Mouse (Mus musculus) limb, embryonic 11.5 days (tissue): ENCODE measurements around the gene Zfp644. TPM values are rescaled to one million over a fixed set of nuclear protein-coding genes. Genes with fewer than 3 reads are reported as not detected.

Experiments used
- ATAC-seq: fragments of 200-750 bp; cut with Nextera tagmentation; 2 replicates; pipeline ENCODE4 v1.8.0; 2017; ENCODE audit warnings: low read depth; ENCODE audit not compliant: insufficient number of reproducible peaks, low FRiP score, low TSS enrichment
- DNase-seq: peaks from one replicate; pipeline ENCODE4 v3.0.0-alpha.2; 2015; ENCODE audit warnings: low spot score
- H3K27ac ChIP-seq: fragments of 300-500 bp; sonication (generic); replicated peaks from 2 replicates; pipeline ENCODE4 v1.5.1; 2014; ENCODE audit warnings: low read depth, mild to moderate bottlenecking, low read length
- H3K27me3 ChIP-seq: fragments of 300-500 bp; sonication (generic); 2 replicates; pipeline ENCODE4 v1.6.1; 2014; ENCODE audit warnings: mild to moderate bottlenecking, low read length, mixed read lengths; ENCODE audit not compliant: control insufficient read depth, insufficient read depth
- H3K36me3 ChIP-seq: fragments of 300-500 bp; sonication (generic); 2 replicates; pipeline ENCODE4 v1.6.1; 2014; ENCODE audit warnings: mild to moderate bottlenecking, low read length, moderate library complexity, mixed read lengths; ENCODE audit not compliant: control insufficient read depth, insufficient read depth
- H3K4me1 ChIP-seq: fragments of 300-500 bp; sonication (generic); 2 replicates; pipeline ENCODE4 v1.6.1; 2014; ENCODE audit warnings: low read length, mixed read lengths; ENCODE audit not compliant: control insufficient read depth, insufficient read depth
- H3K4me2 ChIP-seq: fragments of 300-500 bp; sonication (generic); 2 replicates; pipeline ENCODE4 v1.6.1; 2014; ENCODE audit warnings: low read depth, mild to moderate bottlenecking, moderate library complexity; ENCODE audit not compliant: severe bottlenecking
- H3K4me3 ChIP-seq: fragments of 300-500 bp; sonication (generic); 2 replicates; pipeline ENCODE4 v1.5.1; 2014; ENCODE audit warnings: low read depth, low read length
- H3K9ac ChIP-seq: fragments of 300-500 bp; sonication (generic); 2 replicates; pipeline ENCODE4 v1.6.1; 2014; ENCODE audit warnings: mild to moderate bottlenecking, low read length
- H3K9me3 ChIP-seq: fragments of 300-500 bp; sonication (generic); 2 replicates; pipeline ENCODE4 v1.6.1; 2016; ENCODE audit warnings: low read length; ENCODE audit not compliant: control insufficient read depth
- WGBS: fragments of 180-500 bp; shearing (Covaris S2); extraction: QIAGEN DNeasy Blood & Tissue Kit; methylation state at CpG from one replicate; pipeline ENCODE4 v1.1.7; 2014; 5-methylcytosine and 5-hydroxymethylcytosine counted together
- polyA plus RNA-seq: library from polyadenylated mRNA; unstranded; fragments of >200 nt; fragmentation: Nextera tagmentation; extraction: Ambion mirVana; gene quantifications from 2 replicates; pipeline ENCODE4 v1.2.1, GENCODE M21; 2014

Zfp644 gene
- polyA plus RNA-seq, 1 experiment from 2014 or later: 90.7 TPM

DNA sequence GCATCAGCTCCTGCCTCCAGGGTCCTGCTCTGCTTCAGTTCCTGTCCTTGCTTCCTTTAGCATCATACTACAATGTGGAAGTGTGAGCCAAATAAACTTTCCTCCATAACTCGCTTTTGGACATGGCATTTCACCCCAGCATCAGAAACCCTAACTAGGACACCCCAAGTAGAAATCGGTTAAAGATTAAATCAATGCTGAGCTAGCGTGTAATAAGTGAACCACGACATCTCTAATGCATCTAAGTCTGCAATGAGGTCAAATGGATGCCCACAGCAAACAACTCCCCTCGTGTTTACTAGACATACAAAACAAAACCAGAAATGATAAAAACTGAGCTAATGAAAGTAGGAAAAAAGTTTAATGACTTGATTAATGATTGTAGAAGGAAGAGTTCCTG, 92.7 kb downstream of the Zfp644 start:
- Histone ChIP-seq H3K9me3 (no peaks in the 10 kb centered on the region), H3K4me3 (no peak overlapping the region), H3K27me3 (no peaks in the 10 kb centered on the region), H3K27ac (no peak overlapping the region), H3K9ac (no peak overlapping the region), H3K4me1 (no peaks in the 10 kb centered on the region), H3K4me2 (no peak overlapping the region), H3K36me3 (no peaks in the 10 kb centered on the region)
- no peak for ATAC-seq
- 91% methylated on average over 5 of the region's 5 CpGs for WGBS
- DNase-seq: no peak

DNA sequence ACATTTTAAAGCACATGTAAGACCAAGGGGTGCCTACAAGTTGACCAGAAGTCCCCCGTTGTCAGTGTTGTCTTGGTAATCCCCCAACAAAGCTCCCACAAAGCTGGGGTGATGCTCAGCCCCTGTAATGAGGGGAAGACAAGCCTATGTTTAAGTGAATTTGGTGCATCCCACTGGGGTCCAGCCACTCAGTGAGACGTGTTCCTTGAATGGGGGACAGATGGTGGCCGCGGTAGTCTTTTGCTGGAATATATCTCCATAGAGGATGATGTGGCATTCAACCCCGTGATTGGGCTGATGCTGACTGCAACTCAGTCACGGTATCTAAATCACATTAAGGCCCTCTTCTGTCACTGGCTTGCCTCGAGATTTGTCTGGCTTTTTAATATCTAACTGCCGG, 97.6 kb downstream of the Zfp644 start:
- no peak for ATAC-seq
- no peak overlapping the region for H3K4me3 ChIP-seq
- no peaks in the 10 kb centered on the region for H3K4me1 ChIP-seq
- H3K4me2 ChIP-seq: no peak overlapping the region
- no peaks in the 10 kb centered on the region for H3K9me3 ChIP-seq
- no peaks in the 10 kb centered on the region for H3K27me3 ChIP-seq
- no peak overlapping the region for H3K9ac ChIP-seq
- no peak overlapping the region for H3K27ac ChIP-seq
- H3K36me3 ChIP-seq: peaks cover 3% of the 10 kb centered on the region; the same call in 1 of the 2 replicates
- DNase-seq: no peak
- whole genome bisulfite sequencing: 91% methylated on average over 8 of the region's 8 CpGs

DNA sequence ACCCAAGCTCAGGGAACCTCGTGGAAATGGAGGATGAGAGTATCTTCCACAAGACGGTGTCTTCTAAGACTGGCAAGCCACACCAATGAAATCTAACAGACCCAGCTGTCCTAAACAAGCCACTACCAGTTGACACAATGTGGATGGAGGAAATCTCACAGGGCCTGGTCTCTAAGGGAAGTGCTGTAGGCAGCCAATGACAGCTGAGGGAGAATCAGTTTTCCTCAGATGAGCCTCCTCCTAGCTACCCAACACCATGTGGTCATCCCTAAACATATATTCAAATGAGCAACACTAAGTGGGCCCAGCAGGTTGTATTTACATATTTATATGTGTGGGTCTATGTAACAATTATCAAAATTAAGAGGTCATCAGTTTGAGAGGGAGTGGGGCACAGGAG, 99.6 kb downstream of the Zfp644 start:
- no peaks in the 10 kb centered on the region for H3K27me3 ChIP-seq
- peaks cover 3% of the 10 kb centered on the region; the same call in 1 of the 2 replicates for H3K36me3 ChIP-seq
- no peaks in the 10 kb centered on the region for H3K4me1 ChIP-seq
- 85% methylated on average over 2 of the region's 2 CpGs for WGBS
- ATAC-seq (no peak), DNase-seq (no peak)
- no peak overlapping the region for H3K4me3 ChIP-seq
- no peak overlapping the region for H3K27ac ChIP-seq
- no peak overlapping the region for H3K4me2 ChIP-seq
- H3K9ac ChIP-seq: no peak overlapping the region
- no peaks in the 10 kb centered on the region for H3K9me3 ChIP-seq

DNA sequence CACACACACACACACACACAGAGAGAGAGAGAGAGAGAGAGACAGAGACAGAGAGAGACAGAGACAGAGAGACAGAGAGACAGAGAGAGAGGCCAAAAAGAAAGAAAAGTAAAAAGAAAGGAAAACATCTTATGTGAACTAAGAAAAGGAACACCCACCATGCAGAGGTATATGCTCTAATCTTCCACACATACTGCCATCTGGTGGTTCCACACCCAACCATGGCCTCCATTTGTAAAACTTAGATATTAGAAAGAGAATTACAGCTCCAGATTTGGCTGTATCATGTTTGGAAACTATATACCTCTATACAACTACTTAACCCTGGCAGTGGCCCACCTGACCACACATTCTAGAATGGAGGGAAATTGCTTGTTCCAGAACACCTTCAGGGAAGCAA, 102.7 kb downstream of the Zfp644 start:
- H3K27ac ChIP-seq: no peak overlapping the region
- no peak overlapping the region for H3K9ac ChIP-seq
- H3K4me3 ChIP-seq: no peak overlapping the region
- DNase-seq (no peak), ATAC-seq (no peak)
- H3K27me3 ChIP-seq: no peaks in the 10 kb centered on the region
- no peaks in the 10 kb centered on the region for H3K9me3 ChIP-seq
- H3K4me1 ChIP-seq: no peaks in the 10 kb centered on the region
- H3K36me3 ChIP-seq: peaks cover 3% of the 10 kb centered on the region; the same call in 1 of the 2 replicates
- no peak overlapping the region for H3K4me2 ChIP-seq

DNA sequence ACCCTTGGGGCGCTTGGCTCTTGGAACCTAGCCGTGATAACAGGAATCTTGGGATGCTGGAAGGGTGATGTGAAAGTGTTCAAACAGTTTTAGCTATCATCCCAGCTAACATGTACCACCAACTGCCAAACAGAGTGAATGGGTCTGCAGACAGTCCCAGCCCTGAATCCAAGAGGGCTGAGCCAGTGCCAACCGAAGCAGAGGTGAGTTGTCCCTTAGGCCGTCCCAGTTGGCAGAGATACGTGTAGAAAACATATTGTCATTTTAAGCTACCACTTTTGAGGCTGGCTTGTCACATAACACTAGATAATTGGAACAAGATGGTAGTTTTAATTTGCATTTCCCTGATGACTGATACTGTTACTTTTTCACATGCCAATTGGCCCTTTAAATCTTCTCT, 106.4 kb downstream of the Zfp644 start:
- ATAC-seq (no peak), DNase-seq (no peak)
- no peaks in the 10 kb centered on the region for H3K9me3 ChIP-seq
- 83% methylated on average over 5 of the region's 5 CpGs for WGBS
- no peaks in the 10 kb centered on the region for H3K4me1 ChIP-seq
- no peak overlapping the region for H3K27ac ChIP-seq
- H3K9ac ChIP-seq: no peak overlapping the region
- no peaks in the 10 kb centered on the region for H3K27me3 ChIP-seq
- H3K36me3 ChIP-seq: peaks cover under 1% of the 10 kb centered on the region; the same call in 1 of the 2 replicates
- H3K4me2 ChIP-seq: no peak overlapping the region
- no peak overlapping the region for H3K4me3 ChIP-seq

DNA sequence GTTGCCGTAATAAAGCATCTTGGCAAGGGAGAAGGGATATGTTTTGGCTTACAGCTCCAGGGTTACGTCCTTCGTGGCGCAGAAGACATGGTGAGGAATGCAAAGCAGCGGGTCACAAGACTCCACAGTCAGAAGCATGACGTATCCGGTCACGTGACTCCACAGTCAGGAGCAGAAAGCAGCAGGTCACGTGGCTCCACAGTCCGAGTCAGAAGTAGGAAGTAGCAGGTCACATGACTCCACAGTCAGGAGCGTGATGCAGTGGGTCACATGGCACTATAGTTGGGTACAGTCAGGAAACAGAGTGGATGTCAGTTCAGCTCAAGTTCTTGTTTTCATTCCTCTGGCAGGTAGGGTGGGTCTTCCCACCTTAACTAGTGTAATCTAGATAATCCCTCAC, 107.4 kb downstream of the Zfp644 start:
- Histone ChIP-seq H3K4me1 (no peaks in the 10 kb centered on the region), H3K4me3 (no peak overlapping the region), H3K36me3 (no peaks in the 10 kb centered on the region), H3K9me3 (no peaks in the 10 kb centered on the region), H3K9ac (no peak overlapping the region), H3K27me3 (no peaks in the 10 kb centered on the region), H3K27ac (no peak overlapping the region), H3K4me2 (no peak overlapping the region)
- DNase-seq (no peak), ATAC-seq (no peak)
- WGBS: 94% methylated on average over 11 of the region's 11 CpGs

DNA sequence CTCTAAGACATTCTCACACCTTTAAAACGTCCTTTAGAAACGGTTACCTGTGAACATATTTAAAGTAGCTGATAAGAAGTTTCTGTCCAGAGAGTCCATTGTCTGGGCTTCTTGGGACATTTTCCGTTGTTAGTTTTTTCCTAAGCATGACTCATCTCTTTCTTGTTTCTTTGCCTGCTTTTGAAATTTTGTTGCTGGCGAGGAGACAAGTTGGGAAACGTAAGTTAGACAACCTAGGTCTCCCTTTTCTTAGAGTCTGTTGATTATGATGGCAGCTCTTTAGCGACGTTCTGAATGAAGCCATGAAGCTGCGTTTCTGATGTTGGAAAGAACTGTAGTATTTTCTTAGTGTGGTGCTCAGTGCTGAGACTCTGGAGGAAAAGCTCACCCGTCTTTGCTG, 108.1 kb downstream of the Zfp644 start:
- no peak overlapping the region for H3K4me2 ChIP-seq
- DNase-seq (no peak), ATAC-seq (no peak)
- H3K9me3 ChIP-seq: no peaks in the 10 kb centered on the region
- no peak overlapping the region for H3K4me3 ChIP-seq
- H3K36me3 ChIP-seq: no peaks in the 10 kb centered on the region
- no peaks in the 10 kb centered on the region for H3K4me1 ChIP-seq
- no peaks in the 10 kb centered on the region for H3K27me3 ChIP-seq
- no peak overlapping the region for H3K9ac ChIP-seq
- 95% methylated on average over 9 of the region's 9 CpGs for WGBS
- H3K27ac ChIP-seq: no peak overlapping the region

DNA sequence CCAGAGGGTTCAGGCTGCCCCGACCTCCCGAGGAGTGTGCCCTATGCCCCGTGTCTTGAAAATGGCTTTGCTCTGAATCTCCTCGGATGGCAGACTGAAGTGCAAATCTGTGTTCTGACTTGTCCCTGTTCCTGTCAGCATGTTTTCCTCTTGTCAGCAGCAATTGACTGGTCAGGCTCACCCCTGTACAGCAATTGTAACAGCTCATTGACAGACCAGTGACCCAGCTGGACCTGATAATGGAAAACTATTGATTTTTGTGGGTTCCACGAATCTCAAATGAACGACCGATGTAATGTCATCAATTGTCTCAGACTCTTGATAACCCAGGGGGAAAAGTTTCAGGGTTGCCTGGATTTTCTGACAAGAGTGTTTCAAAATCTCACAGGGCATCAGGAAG, 116.1 kb downstream of the Zfp644 start:
- no peak overlapping the region for H3K27ac ChIP-seq
- H3K9ac ChIP-seq: no peak overlapping the region
- no peaks in the 10 kb centered on the region for H3K27me3 ChIP-seq
- DNase-seq: no peak
- no peak for ATAC-seq
- no peak overlapping the region for H3K4me3 ChIP-seq
- no peaks in the 10 kb centered on the region for H3K9me3 ChIP-seq
- H3K4me1 ChIP-seq: no peaks in the 10 kb centered on the region
- H3K4me2 ChIP-seq: no peak overlapping the region
- 83% methylated on average over 7 of the region's 7 CpGs for WGBS
- H3K36me3 ChIP-seq: no peaks in the 10 kb centered on the region

DNA sequence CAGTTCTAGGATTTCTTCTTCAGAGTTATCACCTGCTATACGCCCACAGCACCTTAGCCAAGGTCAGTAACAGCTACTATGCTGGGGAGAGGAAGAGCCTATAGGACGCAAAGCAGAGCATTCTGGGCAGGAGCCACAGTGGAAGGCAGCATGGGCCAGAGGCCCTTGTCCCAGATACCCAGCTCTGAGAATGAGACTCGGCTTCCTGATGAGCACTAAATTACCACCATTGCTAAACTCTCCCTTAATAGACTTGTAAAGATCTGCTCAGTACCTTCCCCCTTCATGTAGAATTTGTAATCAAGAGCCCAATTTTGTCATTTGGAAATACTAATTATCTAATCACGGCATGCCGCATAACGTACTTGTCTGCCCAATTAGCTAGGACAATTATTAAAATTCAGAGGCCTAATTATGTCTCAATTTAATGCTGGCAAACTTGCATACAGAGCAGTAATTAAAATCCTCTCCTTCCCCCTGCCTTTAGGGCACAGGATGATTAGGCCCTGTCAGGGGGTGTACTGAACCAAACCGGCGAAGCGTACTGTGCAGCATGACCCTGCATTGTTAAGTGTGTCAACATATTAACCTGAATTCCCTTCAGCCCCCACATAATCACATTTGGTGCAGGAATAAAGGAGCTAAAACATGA, 119.7 kb downstream of the Zfp644 start:
- H3K4me1 ChIP-seq: no peaks in the 10 kb centered on the region
- no peaks in the 10 kb centered on the region for H3K36me3 ChIP-seq
- peaks cover 9% of the 10 kb centered on the region for H3K27me3 ChIP-seq
- no peak overlapping the region for H3K4me2 ChIP-seq
- H3K9me3 ChIP-seq: no peaks in the 10 kb centered on the region
- H3K27ac ChIP-seq: no peak overlapping the region
- no peak overlapping the region for H3K9ac ChIP-seq
- WGBS: 47% methylated on average over 9 of the region's 9 CpGs
- no peak overlapping the region for H3K4me3 ChIP-seq
- ATAC-seq (no peak), DNase-seq (no peak)
